Mouse (Mus musculus): ENCODE results near the gene Tex2. TPM values are rescaled to one million over a fixed set of nuclear protein-coding genes. Genes with fewer than 3 reads are reported as not detected.
"Not testable (repeated sequence)": the region's sequence is repeated elsewhere in the genome, so short reads cannot be mapped to it uniquely, and the experiment has no call there.

Tex2 gene
- polyA plus RNA-seq, 1 experiment from 2014 or later, result 17.1 TPM

- no peaks in the 10 kb centered on the region for H3K36me3 ChIP-seq (ENCODE audit: control insufficient read depth, insufficient read depth)
Measured at GRCm38 (mm10) chr11:106622056-106622455, 8.8 kb upstream of the Tex2 start.

GRCm38 (mm10) chr11:106618768-106619167 lies 5.5 kb upstream of the Tex2 start:
- H3K9ac ChIP-seq (ENCODE audit: low read depth, low read length); ATAC-seq; H3K36me3 ChIP-seq (ENCODE audit: control insufficient read depth, insufficient read depth); H3K4me3 ChIP-seq (ENCODE audit: low read depth, low read length); H3K9me3 ChIP-seq (ENCODE audit: control insufficient read depth); H3K4me2 ChIP-seq (replicated peaks; ENCODE audit: low read depth); H3K27me3 ChIP-seq (replicated peaks; ENCODE audit: control insufficient read depth, insufficient read depth, low read length); H3K4me1 ChIP-seq (replicated peaks; ENCODE audit: control insufficient read depth, insufficient read depth, low read length); H3K27ac ChIP-seq (ENCODE audit: low read depth, low read length): not testable (repeated sequence)
- 86% methylated on average over 3 of the region's 4 CpGs for WGBS

More at GRCm38 (mm10) chr11:106622056-106622455, 8.8 kb upstream of the Tex2 start:
- Histone ChIP-seq H3K9ac (ENCODE audit: low read depth, low read length) (no peak overlapping the region), H3K9me3 (ENCODE audit: control insufficient read depth) (no peaks in the 10 kb centered on the region), H3K27ac (ENCODE audit: low read depth, low read length) (no peak overlapping the region), H3K4me1 (replicated peaks; ENCODE audit: control insufficient read depth, insufficient read depth, low read length) (no peaks in the 10 kb centered on the region), H3K27me3 (replicated peaks; ENCODE audit: control insufficient read depth, insufficient read depth, low read length) (no peaks in the 10 kb centered on the region), H3K4me2 (replicated peaks; ENCODE audit: low read depth) (no peak overlapping the region), H3K4me3 (ENCODE audit: low read depth, low read length) (no peak overlapping the region)
- no peak for ATAC-seq
- no peak for TF ChIP-seq CTCF (IDR thresholded peaks at IDR 0.05; ENCODE audit: low read depth)
- WGBS, result 83% methylated on average over 8 of the region's 8 CpGs

- Histone ChIP-seq H3K4me1 (replicated peaks; ENCODE audit: control insufficient read depth, insufficient read depth, low read length) (peaks cover 4% of the 10 kb centered on the region; the same call in 1 of the 2 replicates), H3K27me3 (replicated peaks; ENCODE audit: control insufficient read depth, insufficient read depth, low read length) (no peaks in the 10 kb centered on the region), H3K27ac (ENCODE audit: low read depth, low read length) (no peak overlapping the region), H3K9me3 (ENCODE audit: control insufficient read depth) (no peaks in the 10 kb centered on the region), H3K9ac (ENCODE audit: low read depth, low read length) (no peak overlapping the region), H3K36me3 (ENCODE audit: control insufficient read depth, insufficient read depth) (no peaks in the 10 kb centered on the region), H3K4me2 (replicated peaks; ENCODE audit: low read depth) (no peak overlapping the region), H3K4me3 (ENCODE audit: low read depth, low read length) (no peak overlapping the region)
- 64% methylated on average over 13 of the region's 13 CpGs for WGBS
- 0 out of 2 replicates have a peak, but pooled peaks have one; percentile 31 for ATAC-seq
- no peak for TF ChIP-seq CTCF (IDR thresholded peaks at IDR 0.05; ENCODE audit: low read depth)
Measured at GRCm38 (mm10) chr11:106617821-106618580, 4.8 kb upstream of the Tex2 start.

- Histone ChIP-seq H3K4me3 (ENCODE audit: low read depth, low read length) (no peak overlapping the region), H3K36me3 (ENCODE audit: control insufficient read depth, insufficient read depth) (no peaks in the 10 kb centered on the region), H3K4me1 (replicated peaks; ENCODE audit: control insufficient read depth, insufficient read depth, low read length) (peaks cover 9% of the 10 kb centered on the region), H3K9ac (ENCODE audit: low read depth, low read length) (no peak overlapping the region), H3K27me3 (replicated peaks; ENCODE audit: control insufficient read depth, insufficient read depth, low read length) (no peaks in the 10 kb centered on the region), H3K27ac (ENCODE audit: low read depth, low read length) (no peak overlapping the region), H3K4me2 (replicated peaks; ENCODE audit: low read depth) (no peak overlapping the region), H3K9me3 (ENCODE audit: control insufficient read depth) (no peaks in the 10 kb centered on the region)
- ATAC-seq, result no peak
- TF ChIP-seq CTCF (IDR thresholded peaks at IDR 0.05; ENCODE audit: low read depth), result no peak
- WGBS, result 85% methylated on average over 4 of the region's 4 CpGs
Measured at GRCm38 (mm10) chr11:106615561-106615960, 2.3 kb upstream of the Tex2 start.

- no peak for ATAC-seq
- peak overlapping the region; percentile 96; the same call in 1 of the 2 replicates for H3K27ac ChIP-seq (ENCODE audit: low read depth, low read length)
- 17% methylated on average over 4 of the region's 4 CpGs for WGBS
Measured at GRCm38 (mm10) chr11:106614339-106614645, 1.1 kb upstream of the Tex2 start.

GRCm38 (mm10) chr11:106613638-106614338 lies 565 bp upstream of the Tex2 start:
- Histone ChIP-seq H3K36me3 (ENCODE audit: control insufficient read depth, insufficient read depth) (no peaks in the 10 kb centered on the region), H3K4me1 (replicated peaks; ENCODE audit: control insufficient read depth, insufficient read depth, low read length) (peaks cover 9% of the 10 kb centered on the region), H3K4me2 (replicated peaks; ENCODE audit: low read depth) (peak overlapping the region; percentile 90), H3K27ac (ENCODE audit: low read depth, low read length) (peak overlapping the region; percentile 96), H3K9me3 (ENCODE audit: control insufficient read depth) (no peaks in the 10 kb centered on the region), H3K4me3 (ENCODE audit: low read depth, low read length) (peak overlapping the region; percentile 98), H3K27me3 (replicated peaks; ENCODE audit: control insufficient read depth, insufficient read depth, low read length) (no peaks in the 10 kb centered on the region), H3K9ac (ENCODE audit: low read depth, low read length) (peak overlapping the region; percentile 90; the same call in 1 of the 2 replicates)
- TF ChIP-seq CTCF (IDR thresholded peaks at IDR 0.05; ENCODE audit: low read depth), result peak; percentile 47
- ATAC-seq, result no peak
- WGBS, result 48% methylated on average over 14 of the region's 15 CpGs

More at GRCm38 (mm10) chr11:106614339-106614645, 1.1 kb upstream of the Tex2 start:
- Histone ChIP-seq H3K27me3 (replicated peaks; ENCODE audit: control insufficient read depth, insufficient read depth, low read length) (no peaks in the 10 kb centered on the region), H3K9me3 (ENCODE audit: control insufficient read depth) (no peaks in the 10 kb centered on the region), H3K4me1 (replicated peaks; ENCODE audit: control insufficient read depth, insufficient read depth, low read length) (peaks cover 9% of the 10 kb centered on the region), H3K36me3 (ENCODE audit: control insufficient read depth, insufficient read depth) (no peaks in the 10 kb centered on the region), H3K4me3 (ENCODE audit: low read depth, low read length) (no peak overlapping the region), H3K9ac (ENCODE audit: low read depth, low read length) (no peak overlapping the region), H3K4me2 (replicated peaks; ENCODE audit: low read depth) (no peak overlapping the region)
- TF ChIP-seq CTCF (IDR thresholded peaks at IDR 0.05; ENCODE audit: low read depth), result no peak
